Comparison of ENCODE assay signal across 15 mouse cellular contexts in genomic region chr13:24194018-24194417, GRCm38 (mm10).
DNase-seq lines count a peak whose midpoint lies in the region; ATAC-seq and TF ChIP-seq lines count a peak whose summit lies in the region.
"Had no signal": no experiment of that assay in that cellular context is flagged by ENCODE, and none has a peak within 500 bp of the region (broad histone marks: within the 10 kb centered on the region; RNA-seq: fewer than 3 reads in every experiment).

No protein-coding gene starts in this region.

- WGBS in forebrain, postnatal 0 days = 87% methylated on average over 5 of the region's 5 CpGs
- 89% methylated on average over 5 of the region's 5 CpGs for WGBS in forebrain, embryonic 13.5 days
- 87% methylated on average over 5 of the region's 5 CpGs for WGBS in lung, postnatal 0 days

- no peaks in the 10 kb centered on the region for H3K27me3 ChIP-seq in forebrain, postnatal 0 days (ENCODE audit: insufficient read depth, low read length)
- no peaks in the 10 kb centered on the region for H3K27me3 ChIP-seq in forebrain, embryonic 13.5 days
- H3K27me3 ChIP-seq in lung, postnatal 0 days (replicated peaks; ENCODE audit: insufficient read depth, low read length) = no peaks in the 10 kb centered on the region
- H3K27me3 ChIP-seq in splenic B cell, adult 2 months (ENCODE audit: control insufficient read depth, insufficient read depth, low read length, poor library complexity, severe bottlenecking) = no peaks in the 10 kb centered on the region
- H3K27me3 ChIP-seq: embryonic facial prominence, embryonic 13.5 days had no signal

- no peak overlapping the region for H3K27ac ChIP-seq in forebrain, postnatal 0 days (ENCODE audit: low read depth, low read length)
- H3K27ac ChIP-seq in forebrain, embryonic 13.5 days = no peak overlapping the region
- H3K27ac ChIP-seq in lung, postnatal 0 days (ENCODE audit: low read length) = no peak overlapping the region
- H3K27ac ChIP-seq: embryonic facial prominence, embryonic 13.5 days; hindbrain, embryonic 14.5 days had no signal

- TF ChIP-seq CTCF in forebrain, postnatal 0 days (IDR thresholded peaks at IDR 0.05; ENCODE audit: low read depth) = peak; percentile 50
- TF ChIP-seq CTCF in lung, postnatal 0 days (IDR thresholded peaks at IDR 0.05) = peak; percentile 61

- no peak for TF ChIP-seq EP300 in lung, postnatal 0 days (IDR thresholded peaks at IDR 0.05)

- no peaks in the 10 kb centered on the region for H3K4me1 ChIP-seq in forebrain, postnatal 0 days (ENCODE audit: insufficient read depth)
- peaks cover 7% of the 10 kb centered on the region for H3K4me1 ChIP-seq in forebrain, embryonic 13.5 days
- H3K4me1 ChIP-seq in lung, postnatal 0 days (ENCODE audit: insufficient read depth, low read depth, low read length) = peaks cover 6% of the 10 kb centered on the region; the same call in 1 of the 2 replicates

- ATAC-seq in forebrain, postnatal 0 days = no peak
- no peak for ATAC-seq in forebrain, embryonic 13.5 days
- no peak for ATAC-seq in lung, postnatal 0 days
- ATAC-seq: forebrain, embryonic 16.5 days had no signal

- H3K9ac ChIP-seq in forebrain, postnatal 0 days = no peak overlapping the region
- no peak overlapping the region for H3K9ac ChIP-seq in forebrain, embryonic 13.5 days
- H3K9ac ChIP-seq in lung, postnatal 0 days (replicated peaks; ENCODE audit: low read depth) = no peak overlapping the region
- H3K9ac ChIP-seq: embryonic facial prominence, embryonic 13.5 days; hindbrain, embryonic 14.5 days had no signal

- no peaks in the 10 kb centered on the region for H3K36me3 ChIP-seq in forebrain, postnatal 0 days (ENCODE audit: insufficient read depth)
- no peaks in the 10 kb centered on the region for H3K36me3 ChIP-seq in forebrain, embryonic 13.5 days (ENCODE audit: poor library complexity, severe bottlenecking)
- H3K36me3 ChIP-seq in lung, postnatal 0 days (ENCODE audit: insufficient read depth, low read length) = no peaks in the 10 kb centered on the region
- no peaks in the 10 kb centered on the region for H3K36me3 ChIP-seq in splenic B cell, adult 2 months (ENCODE audit: control insufficient read depth, insufficient read depth, low read length, poor library complexity, severe bottlenecking)
- H3K36me3 ChIP-seq: embryonic facial prominence, embryonic 13.5 days had no signal

- no peak overlapping the region for H3K4me3 ChIP-seq in forebrain, postnatal 0 days (ENCODE audit: low read depth, low read length)
- H3K4me3 ChIP-seq in forebrain, embryonic 13.5 days = no peak overlapping the region
- no peak overlapping the region for H3K4me3 ChIP-seq in lung, postnatal 0 days (ENCODE audit: low read depth, low read length)
- H3K4me3 ChIP-seq: embryonic facial prominence, embryonic 13.5 days had no signal

- H3K9me3 ChIP-seq in forebrain, postnatal 0 days (ENCODE audit: low read length) = no peaks in the 10 kb centered on the region
- H3K9me3 ChIP-seq in forebrain, embryonic 13.5 days (replicated peaks) = no peaks in the 10 kb centered on the region; the same call in 1 of the 2 replicates
- no peaks in the 10 kb centered on the region for H3K9me3 ChIP-seq in lung, postnatal 0 days (ENCODE audit: low read length)

- no peak overlapping the region for H3K4me2 ChIP-seq in forebrain, postnatal 0 days (ENCODE audit: low read depth)
- H3K4me2 ChIP-seq in forebrain, embryonic 13.5 days = no peak overlapping the region
- H3K4me2 ChIP-seq in lung, postnatal 0 days (replicated peaks; ENCODE audit: low read depth, low read length) = no peak overlapping the region
- H3K4me2 ChIP-seq: embryonic facial prominence, embryonic 13.5 days; hindbrain, embryonic 14.5 days had no signal

- no peak for DNase-seq in forebrain, postnatal 0 days
- no peak for DNase-seq in lung, postnatal 0 days (ENCODE audit: low spot score)
- DNase-seq in lung, postnatal 25 days (ENCODE audit: low spot score) = no peak
- peak; percentile 48 for DNase-seq in R1 (ENCODE audit: low read depth, low spot score)
- peak; percentile 33 for DNase-seq in splenic B cell, adult 2 months (ENCODE audit: low read depth, low spot score)
- no peak for DNase-seq in layer of hippocampus, adult 18-20 months (ENCODE audit: low spot score in 2 of 2)
- DNase-seq in adrenal gland, postnatal 4 days (ENCODE audit: low spot score in 2 of 2) = no peak
- DNase-seq: cerebellum, adult 9-11 months; kidney, postnatal 25 days; left cerebral cortex, postnatal 4 days; retina, postnatal 1 day had no signal

Comparison
In these comparisons a context has a peak if more than half of its experiments do, and no peak if none do; other contexts are left out.
1. DNase-seq: peak in R1 (single experiment) and splenic B cell, adult 2 months (single experiment); none in forebrain, postnatal 0 days (single experiment), lung, postnatal 0 days (single experiment), lung, postnatal 25 days (single experiment), layer of hippocampus, adult 18-20 months (0 of 2) and adrenal gland, postnatal 4 days (0 of 2).